Mouse (Mus musculus) lung, postnatal 0 days (tissue): ENCODE data around the gene Six3.

Experiments used
- CTCF ChIP-seq: IDR thresholded peaks from 2 replicates; pipeline ENCODE4 v1.5.1; 2016; ENCODE audit warnings: antibody characterized with exemption, mild to moderate bottlenecking
- EP300 ChIP-seq: IDR thresholded peaks from 2 replicates; pipeline ENCODE4 v1.6.1; 2016; ENCODE audit warnings: antibody characterized with exemption, mild to moderate bottlenecking, control low read depth

GRCm38 (mm10) chr17:85584573-85584972, 28.8 kb upstream of the Six3 start:
- TF ChIP-seq CTCF (no peak), EP300 (no peak)
